Mouse (Mus musculus) stomach, embryonic 16.5 days (tissue): ENCODE measurements around the gene Pcbp2. TPM values are rescaled to one million over a fixed set of nuclear protein-coding genes. Genes with fewer than 3 reads are reported as not detected.

Experiments
- ATAC-seq: fragments of 200-750 bp; cut with Nextera tagmentation; 2 replicates; pipeline ENCODE4 v1.8.0; 2017; ENCODE audit warnings: moderate number of reproducible peaks, moderate TSS enrichment; ENCODE audit not compliant: insufficient read depth, low FRiP score
- H3K27ac ChIP-seq: fragments of 300-500 bp; sonication (generic); 2 replicates; pipeline ENCODE4 v1.5.1; 2014; ENCODE audit warnings: low read length
- H3K27me3 ChIP-seq: fragments of 300-500 bp; sonication (generic); 2 replicates; pipeline ENCODE4 v1.6.1; 2014; ENCODE audit warnings: low read length, control low read depth, mixed read lengths; ENCODE audit not compliant: control insufficient read depth, insufficient read depth
- H3K36me3 ChIP-seq: fragments of 300-500 bp; sonication (generic); 2 replicates; pipeline ENCODE4 v1.6.1; 2014; ENCODE audit warnings: low read length; ENCODE audit not compliant: control insufficient read depth, insufficient read depth
- H3K4me1 ChIP-seq: fragments of 300-500 bp; sonication (generic); 2 replicates; pipeline ENCODE4 v1.6.1; 2014; ENCODE audit warnings: low read length, control low read depth, mixed read lengths; ENCODE audit not compliant: control insufficient read depth, insufficient read depth
- H3K4me2 ChIP-seq: fragments of 300-500 bp; sonication (generic); 2 replicates; pipeline ENCODE4 v1.6.1; 2014; ENCODE audit warnings: low read depth, low read length, mixed read lengths
- H3K4me3 ChIP-seq: fragments of 300-500 bp; sonication (generic); replicated peaks from 2 replicates; pipeline ENCODE4 v1.5.1; 2014; ENCODE audit warnings: mild to moderate bottlenecking, low read length
- H3K9ac ChIP-seq: fragments of 300-500 bp; sonication (generic); 2 replicates; pipeline ENCODE4 v1.6.1; 2014; ENCODE audit warnings: low read length
- H3K9me3 ChIP-seq: fragments of 300-500 bp; sonication (generic); replicated peaks from 2 replicates; pipeline ENCODE4 v1.6.1; 2016; ENCODE audit warnings: low read length, control low read depth; ENCODE audit not compliant: control insufficient read depth
- WGBS: fragments of 180-500 bp; shearing (Covaris S2); extraction: QIAGEN DNeasy Blood & Tissue Kit; methylation state at CpG from one replicate; pipeline ENCODE4 v1.1.7; 2014; 5-methylcytosine and 5-hydroxymethylcytosine counted together
- polyA plus RNA-seq: library from polyadenylated mRNA; unstranded; fragments of >200 nt; fragmentation: Nextera tagmentation; extraction: Ambion mirVana; gene quantifications from 2 replicates; pipeline ENCODE4 v1.2.1, GENCODE M21; 2015

Pcbp2 gene
- polyA plus RNA-seq, 1 experiment from 2014 or later: 166 TPM

DNA sequence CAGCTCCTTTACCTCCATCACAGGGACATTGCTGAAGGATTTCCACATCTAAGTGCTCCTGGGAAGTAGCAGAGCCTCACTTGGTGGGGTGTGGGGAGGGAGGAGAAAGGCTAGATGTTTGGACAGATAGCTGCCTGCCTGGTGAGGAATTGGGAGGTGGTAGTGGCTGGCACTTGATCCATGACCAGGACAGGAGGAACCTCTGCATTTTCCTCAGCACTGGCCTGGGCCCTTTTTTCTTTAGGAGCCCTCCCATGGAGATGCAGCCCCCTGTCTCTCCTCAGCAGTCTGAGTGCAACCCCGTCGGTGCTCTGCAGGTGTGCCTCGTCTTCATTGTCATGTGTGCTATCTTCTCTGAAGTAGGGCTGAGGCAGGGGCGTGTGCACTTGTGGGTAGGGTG, 51.1 kb downstream of the Pcbp2 start:
- no peak for ATAC-seq
- Histone ChIP-seq H3K4me3 (no peak overlapping the region), H3K9me3 (no peaks in the 10 kb centered on the region), H3K36me3 (peaks cover 8% of the 10 kb centered on the region; the same call in 1 of the 2 replicates), H3K9ac (no peak overlapping the region), H3K4me1 (peaks cover 18% of the 10 kb centered on the region), H3K27ac (no peak overlapping the region), H3K27me3 (no peaks in the 10 kb centered on the region), H3K4me2 (no peak overlapping the region)
- 70% methylated on average over 4 of the region's 4 CpGs for WGBS

DNA sequence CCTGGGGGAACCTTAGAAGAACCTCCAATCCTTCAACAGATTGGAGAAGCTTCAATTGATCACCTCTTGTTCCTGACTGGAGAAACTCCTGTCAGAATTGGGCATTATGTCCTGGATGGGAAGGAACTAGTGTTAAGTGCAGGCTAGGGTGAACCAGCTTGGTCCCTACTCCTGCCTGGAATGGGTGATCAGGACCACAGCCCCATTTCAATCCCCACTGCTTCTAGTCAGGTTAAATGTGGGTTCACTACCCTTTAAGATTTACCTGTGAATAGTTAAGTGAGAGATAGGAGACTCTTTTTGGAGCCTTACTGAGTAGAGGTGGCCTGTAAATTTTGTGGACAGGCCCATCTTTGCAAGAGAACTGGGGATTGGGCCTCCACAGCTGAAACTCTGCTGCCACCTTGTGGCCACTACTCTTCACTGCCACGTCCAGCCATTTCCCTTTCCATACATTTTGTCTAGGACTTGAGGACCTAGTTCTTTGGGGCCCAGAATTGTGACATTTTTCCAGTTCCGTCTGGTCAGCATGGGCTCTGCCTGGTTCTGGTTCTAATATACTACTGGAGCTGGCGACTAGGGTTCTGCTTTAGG, 54.6 kb downstream of the Pcbp2 start, which contains the start of gene Npff:
Gene Npff, minus strand, starts transcription at position 51 of the 594 bp plus-strand sequence.
- Histone ChIP-seq H3K4me1 (peaks cover 9% of the 10 kb centered on the region), H3K4me2 (no peak within 1 kb of the TSS), H3K9me3 (no peaks in the 10 kb centered on the region), H3K9ac (no peak within 1 kb of the TSS; the same call in 1 of the 2 replicates), H3K36me3 (peaks cover 23% of the 10 kb centered on the region), H3K27me3 (no peaks in the 10 kb centered on the region), H3K4me3 (no peak within 1 kb of the TSS), H3K27ac (no peak within 1 kb of the TSS)
- ATAC-seq: no peak
- WGBS: 7% methylated on average over 3 of the region's 3 CpGs

DNA sequence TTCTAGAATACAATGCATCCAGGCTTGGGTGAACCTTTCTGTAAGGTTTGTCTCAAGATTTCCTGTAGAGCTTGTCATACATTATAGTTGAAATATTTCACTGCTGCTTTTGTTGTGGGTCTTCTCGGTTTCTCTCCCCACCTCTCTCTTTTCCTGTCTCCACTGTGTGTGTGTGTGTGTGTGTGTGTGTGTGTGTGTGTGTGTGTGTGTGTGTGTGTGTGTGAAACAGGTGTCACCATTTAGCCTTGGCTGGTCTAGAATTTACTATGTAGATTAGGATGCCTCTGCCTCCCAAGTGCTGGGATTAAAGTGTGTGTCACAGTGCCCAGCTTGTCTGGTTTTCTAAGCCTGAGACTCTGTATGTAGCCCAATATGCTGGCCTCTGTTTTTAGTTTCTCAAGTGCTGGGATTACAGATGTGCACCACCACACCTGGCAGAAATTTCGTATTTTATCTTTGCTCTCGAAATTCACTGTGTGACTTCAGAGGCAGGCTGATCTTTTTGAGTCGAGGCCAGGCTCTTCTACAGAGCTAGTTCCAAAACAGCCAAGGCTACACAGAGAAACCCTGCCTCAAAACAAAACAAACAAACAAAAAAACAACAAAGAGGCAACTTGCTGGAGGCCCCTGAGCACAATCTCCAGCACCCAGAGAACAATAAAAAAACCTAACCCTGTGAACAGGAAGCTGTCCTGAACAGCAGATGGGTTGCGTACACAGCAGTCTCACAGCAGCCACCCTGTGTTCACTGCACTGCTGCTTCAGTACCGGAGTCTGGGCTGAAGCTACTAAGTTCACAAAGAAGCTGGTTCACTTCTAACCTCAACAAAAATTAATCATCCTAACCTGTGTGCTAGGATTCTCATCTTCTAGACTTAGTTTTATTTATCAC, 56.0 kb downstream of the Pcbp2 start:
- H3K27ac ChIP-seq: no peak overlapping the region
- ATAC-seq: no peak
- no peaks in the 10 kb centered on the region for H3K4me1 ChIP-seq
- no peaks in the 10 kb centered on the region for H3K27me3 ChIP-seq
- no peak overlapping the region for H3K4me3 ChIP-seq
- no peak overlapping the region for H3K4me2 ChIP-seq
- WGBS: 74% methylated on average over 6 of the region's 6 CpGs
- peaks cover 23% of the 10 kb centered on the region for H3K36me3 ChIP-seq
- no peaks in the 10 kb centered on the region for H3K9me3 ChIP-seq
- H3K9ac ChIP-seq: no peak overlapping the region

DNA sequence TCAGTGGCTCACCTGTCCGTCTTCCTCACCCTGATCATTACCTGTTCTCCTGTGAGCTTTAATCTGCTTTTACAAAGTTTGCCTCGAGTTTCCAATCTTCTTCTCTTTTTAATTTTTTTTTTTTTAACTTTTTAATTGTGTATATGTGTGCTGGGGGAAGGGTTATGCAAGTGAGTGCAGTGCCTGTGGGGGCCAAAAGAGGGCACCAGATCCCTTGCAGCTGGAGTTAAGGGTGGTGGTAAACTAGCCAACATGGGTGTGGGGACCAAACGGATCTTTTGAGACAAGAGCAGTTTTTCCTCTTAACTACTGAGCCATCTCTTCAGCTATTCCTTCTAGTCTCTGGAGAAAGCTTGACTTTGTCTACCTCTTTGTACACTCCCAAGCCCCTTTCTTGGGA, 57.6 kb downstream of the Pcbp2 start:
- Histone ChIP-seq H3K27ac (no peak overlapping the region), H3K36me3 (peaks cover 18% of the 10 kb centered on the region; the same call in 1 of the 2 replicates), H3K27me3 (no peaks in the 10 kb centered on the region), H3K4me3 (no peak overlapping the region), H3K4me1 (no peaks in the 10 kb centered on the region), H3K9ac (no peak overlapping the region), H3K9me3 (no peaks in the 10 kb centered on the region), H3K4me2 (no peak overlapping the region)
- ATAC-seq: no peak
- WGBS: 70% methylated on average over 3 of the region's 3 CpGs

DNA sequence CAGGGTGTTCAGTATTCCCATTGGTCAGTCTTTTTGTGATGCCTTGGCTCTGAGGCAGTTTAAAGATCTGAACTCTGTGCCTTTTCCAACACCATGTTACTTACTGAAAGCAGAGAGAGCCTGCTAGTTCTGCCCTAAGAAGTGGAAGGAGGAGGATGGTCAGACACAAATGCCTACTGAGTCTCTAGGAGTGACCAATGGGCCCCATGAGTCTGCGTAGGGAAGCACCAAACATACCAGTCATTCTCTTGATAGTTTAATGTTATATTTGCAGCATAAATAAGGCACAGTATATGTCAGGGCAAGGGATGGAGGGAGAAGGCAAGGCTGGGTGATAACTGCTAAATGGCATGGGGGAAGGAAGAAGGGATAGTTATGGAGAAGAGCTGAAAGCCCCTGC, 58.1 kb downstream of the Pcbp2 start:
- Histone ChIP-seq H3K4me2 (no peak overlapping the region), H3K27ac (no peak overlapping the region), H3K27me3 (no peaks in the 10 kb centered on the region), H3K4me1 (no peaks in the 10 kb centered on the region), H3K9ac (no peak overlapping the region), H3K4me3 (no peak overlapping the region), H3K36me3 (peaks cover 18% of the 10 kb centered on the region; the same call in 1 of the 2 replicates), H3K9me3 (no peaks in the 10 kb centered on the region)
- no peak for ATAC-seq
- WGBS: 95% methylated on average over 1 of the region's 1 CpGs

DNA sequence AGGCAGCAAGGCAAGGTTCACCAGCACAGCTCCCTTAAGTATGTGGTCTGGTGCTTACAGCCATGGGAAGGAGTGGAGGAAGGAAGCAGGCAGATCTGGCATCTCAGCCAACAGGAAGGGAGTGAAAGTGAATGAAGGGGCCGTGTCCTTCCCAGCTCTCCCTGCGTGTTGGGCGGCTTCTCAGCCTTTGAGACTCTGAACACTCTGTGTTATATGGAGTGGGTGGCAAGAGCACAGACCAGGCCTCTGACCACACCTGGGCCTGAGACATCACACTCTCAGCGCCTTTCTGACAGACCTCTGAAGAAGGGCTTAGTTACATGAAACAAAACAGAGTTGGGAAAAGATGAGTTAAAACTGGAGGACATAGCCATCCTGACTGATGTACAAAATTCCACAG, 60.2 kb downstream of the Pcbp2 start:
- H3K4me3 ChIP-seq: no peak overlapping the region
- no peak overlapping the region for H3K9ac ChIP-seq
- H3K4me2 ChIP-seq: no peak overlapping the region
- H3K27me3 ChIP-seq: no peaks in the 10 kb centered on the region
- ATAC-seq: no peak
- peaks cover 22% of the 10 kb centered on the region for H3K36me3 ChIP-seq
- no peaks in the 10 kb centered on the region for H3K9me3 ChIP-seq
- WGBS: 89% methylated on average over 4 of the region's 4 CpGs
- H3K27ac ChIP-seq: no peak overlapping the region
- H3K4me1 ChIP-seq: no peaks in the 10 kb centered on the region

DNA sequence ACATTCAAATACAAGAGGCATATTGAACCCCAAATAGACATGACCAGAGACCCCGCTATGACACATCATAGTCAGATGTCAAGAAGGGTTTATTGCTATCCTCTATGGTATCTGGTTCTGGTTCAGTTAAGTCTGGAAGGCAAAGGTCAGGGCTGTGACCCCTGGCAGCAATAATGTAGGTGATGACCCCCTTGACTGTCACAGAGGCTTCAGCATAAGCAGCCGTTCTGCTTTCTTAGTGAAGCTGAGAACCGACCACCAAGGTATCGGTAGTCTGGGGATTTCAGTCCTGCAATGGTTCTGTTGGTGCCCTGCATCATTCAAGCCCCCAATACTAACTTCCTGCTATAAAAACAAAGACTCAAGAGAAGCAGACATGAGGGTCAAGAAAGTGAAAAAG, 61.2 kb downstream of the Pcbp2 start:
- ATAC-seq: no peak
- no peaks in the 10 kb centered on the region for H3K27me3 ChIP-seq
- H3K27ac ChIP-seq: no peak overlapping the region
- H3K4me3 ChIP-seq: no peak overlapping the region
- no peaks in the 10 kb centered on the region for H3K9me3 ChIP-seq
- H3K4me2 ChIP-seq: no peak overlapping the region
- 81% methylated on average over 4 of the region's 4 CpGs for WGBS
- H3K36me3 ChIP-seq: peaks cover 22% of the 10 kb centered on the region
- no peak overlapping the region for H3K9ac ChIP-seq
- no peaks in the 10 kb centered on the region for H3K4me1 ChIP-seq

DNA sequence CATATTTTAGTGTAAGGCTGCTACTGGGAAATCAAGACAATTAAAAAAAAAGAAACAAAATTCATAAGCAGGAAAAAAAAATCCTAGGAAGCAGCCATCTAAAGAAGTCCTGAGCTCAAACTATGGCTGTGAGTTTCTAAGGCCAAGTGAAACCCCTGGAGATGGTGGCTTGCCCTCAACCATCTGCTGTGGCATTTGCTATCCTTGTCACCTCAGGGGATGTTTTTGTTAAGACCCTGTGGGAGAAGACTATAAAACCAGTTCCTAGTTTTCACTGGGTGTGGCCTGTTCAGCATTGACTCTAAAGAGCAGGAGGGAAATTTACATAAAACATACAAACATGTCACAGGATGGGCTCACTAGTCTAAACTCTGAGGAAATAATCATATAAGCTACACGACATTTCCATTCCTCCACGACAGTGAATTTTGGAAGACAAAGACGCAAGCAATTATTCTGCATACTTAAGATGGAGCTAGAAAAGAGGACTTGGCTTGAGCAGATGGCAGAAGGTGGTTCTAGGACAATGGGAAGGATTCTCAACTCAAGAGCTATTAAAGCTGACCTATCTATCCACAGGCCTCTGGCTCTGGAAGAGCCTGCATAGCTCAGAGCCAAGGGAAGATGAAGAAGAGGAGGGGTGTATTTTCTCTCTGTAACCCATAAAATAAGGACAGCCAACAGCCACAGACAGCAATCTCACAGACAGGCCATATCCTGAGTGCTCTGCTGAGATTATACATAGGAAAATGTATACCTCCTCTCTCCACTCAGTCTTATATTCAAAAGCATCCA, 62.0 kb downstream of the Pcbp2 start:
- H3K9ac ChIP-seq: no peak overlapping the region
- H3K4me3 ChIP-seq: no peak overlapping the region
- H3K27me3 ChIP-seq: no peaks in the 10 kb centered on the region
- no peak overlapping the region for H3K27ac ChIP-seq
- ATAC-seq: no peak
- H3K4me1 ChIP-seq: no peaks in the 10 kb centered on the region
- no peak overlapping the region for H3K4me2 ChIP-seq
- 90% methylated on average over 3 of the region's 3 CpGs for WGBS
- H3K9me3 ChIP-seq: no peaks in the 10 kb centered on the region
- H3K36me3 ChIP-seq: peaks cover 26% of the 10 kb centered on the region

DNA sequence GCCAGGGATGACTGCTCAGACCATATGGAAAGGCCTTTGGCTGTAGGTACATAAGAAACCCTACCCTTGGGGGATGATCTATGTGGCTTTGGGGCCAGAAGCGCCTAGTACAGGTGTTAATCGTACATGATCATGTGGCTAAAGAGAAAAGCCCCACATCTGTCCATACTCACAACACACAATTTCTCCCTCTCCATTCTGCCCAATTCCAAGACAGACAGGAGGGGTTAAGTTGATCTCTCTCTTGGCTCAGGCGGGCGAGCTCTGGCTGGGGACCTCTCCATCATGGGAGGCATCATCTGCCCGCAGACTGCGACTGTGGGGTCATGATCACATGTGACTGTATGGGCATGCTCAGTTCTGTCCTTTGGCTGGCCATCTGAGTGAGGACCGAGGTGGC, 63.6 kb downstream of the Pcbp2 start:
- peaks cover 20% of the 10 kb centered on the region for H3K36me3 ChIP-seq

More for the DNA sequence above, 63.6 kb downstream of the Pcbp2 start:
- no peaks in the 10 kb centered on the region for H3K27me3 ChIP-seq
- no peaks in the 10 kb centered on the region for H3K9me3 ChIP-seq
- H3K4me3 ChIP-seq: no peak overlapping the region
- no peak overlapping the region for H3K9ac ChIP-seq
- H3K4me1 ChIP-seq: no peaks in the 10 kb centered on the region
- H3K4me2 ChIP-seq: no peak overlapping the region
- 91% methylated on average over 7 of the region's 7 CpGs for WGBS
- H3K27ac ChIP-seq: no peak overlapping the region
- ATAC-seq: no peak
